Mouse (Mus musculus) cerebellum, adult (tissue): Measurements from ENCODE around the gene Zfp2.
A peak's percentile ranks its signal among the peaks of the same experiment; 100 is the strongest.

Source experiments
- ATAC-seq: cut with Nextera tagmentation; 2 replicates; pipeline ENCODE4 v1.9.2; 2017; ENCODE audit warnings: mild to moderate bottlenecking, moderate library complexity, mixed read lengths; ENCODE audit not compliant: insufficient number of reproducible peaks, low FRiP score, low TSS enrichment

Zfp2 gene

DNA sequence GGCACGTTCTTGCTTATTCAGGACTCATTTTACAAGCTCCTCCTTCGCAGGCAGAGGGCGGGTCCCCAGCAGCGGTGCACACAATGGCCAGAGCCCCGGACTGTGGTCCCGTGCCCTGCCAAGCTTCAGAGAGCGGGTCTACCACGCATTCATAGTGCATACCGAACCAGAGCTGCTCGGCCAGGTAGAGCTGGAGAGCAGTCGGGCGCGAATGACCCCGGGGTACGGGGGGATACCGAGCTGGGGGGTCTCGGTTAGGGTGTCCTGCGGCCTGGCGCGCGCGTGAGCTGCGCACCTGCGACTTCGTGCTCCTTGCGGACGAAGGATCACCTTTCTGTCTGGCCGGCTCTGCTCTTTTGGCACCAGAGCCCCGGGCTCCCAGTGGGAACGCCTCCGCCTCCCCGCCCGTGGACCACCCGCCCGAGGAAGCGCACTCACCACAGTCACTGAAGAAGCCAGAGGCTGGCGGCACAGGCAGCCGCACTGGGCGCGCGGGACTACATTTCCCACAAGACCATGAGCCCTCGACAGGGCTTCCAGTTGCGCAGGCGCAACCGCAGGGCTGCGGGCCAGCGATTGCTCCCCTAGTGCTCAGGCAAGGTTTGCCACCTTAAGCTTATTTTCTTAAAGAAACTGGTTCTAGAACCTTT lies at the start of gene Zfp2:
Gene Zfp2 (minus strand): TSS at position 495 of the 650 bp plus-strand sequence.
- peak; percentile 99 for ATAC-seq

- ATAC-seq = no peak
Measured at GRCm38 (mm10) chr11:50964886-50965285, 48.9 kb upstream of the Zfp2 start.

GRCm38 (mm10) chr11:50953665-50954064 lies 37.7 kb upstream of the Zfp2 start, which contains the start of gene Prop1:
Prop1 (minus strand) TSS chr11:50953765.
- no peak for ATAC-seq

GRCm38 (mm10) chr11:50952290-50952689 lies 36.3 kb upstream of the Zfp2 start:
- ATAC-seq = no peak

DNA sequence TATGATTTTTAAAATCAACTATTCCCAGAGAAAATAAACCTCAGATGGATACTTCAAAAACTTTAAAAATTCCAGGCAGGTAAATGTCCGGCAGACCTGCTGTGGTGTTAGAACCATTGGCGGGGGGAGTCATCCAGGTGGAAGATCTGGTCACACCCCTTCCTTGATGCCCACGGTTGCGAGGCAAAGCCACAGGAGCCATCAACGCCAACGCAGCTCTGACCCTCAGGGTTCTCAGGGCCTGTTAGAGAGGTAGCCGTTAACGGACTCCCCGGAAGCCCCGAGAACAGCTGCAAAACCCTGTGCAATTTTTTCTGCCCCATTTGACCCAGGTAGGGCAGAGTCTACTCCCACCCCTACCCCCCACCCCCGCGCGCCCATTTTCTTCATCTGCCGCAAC lies 27.5 kb upstream of the Zfp2 start, which contains the start of gene 4933414I15Rik:
Gene 4933414I15Rik (minus strand): TSS at position 260 of the 400 bp plus-strand sequence.
- no peak for ATAC-seq

DNA sequence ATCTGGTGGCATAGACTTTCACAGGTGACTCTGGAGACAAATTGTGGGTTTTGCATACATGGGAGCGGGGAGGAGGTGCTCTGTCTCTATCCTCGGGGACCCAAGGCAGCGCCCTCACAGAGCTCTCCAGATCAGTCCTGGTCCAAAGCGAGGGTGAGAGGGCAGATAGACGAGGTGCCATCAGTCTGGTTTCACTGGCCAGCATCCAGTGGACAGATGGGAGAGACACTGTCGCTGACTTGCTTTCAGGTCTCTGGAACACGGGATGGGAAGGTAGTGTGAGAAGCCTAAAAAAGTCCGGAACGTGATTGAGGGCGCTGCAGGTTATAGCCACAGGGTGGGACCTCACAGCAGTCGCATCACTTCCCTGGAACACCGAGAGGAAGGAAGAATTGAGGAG lies 26.4 kb upstream of the Zfp2 start:
- no peak for ATAC-seq

DNA sequence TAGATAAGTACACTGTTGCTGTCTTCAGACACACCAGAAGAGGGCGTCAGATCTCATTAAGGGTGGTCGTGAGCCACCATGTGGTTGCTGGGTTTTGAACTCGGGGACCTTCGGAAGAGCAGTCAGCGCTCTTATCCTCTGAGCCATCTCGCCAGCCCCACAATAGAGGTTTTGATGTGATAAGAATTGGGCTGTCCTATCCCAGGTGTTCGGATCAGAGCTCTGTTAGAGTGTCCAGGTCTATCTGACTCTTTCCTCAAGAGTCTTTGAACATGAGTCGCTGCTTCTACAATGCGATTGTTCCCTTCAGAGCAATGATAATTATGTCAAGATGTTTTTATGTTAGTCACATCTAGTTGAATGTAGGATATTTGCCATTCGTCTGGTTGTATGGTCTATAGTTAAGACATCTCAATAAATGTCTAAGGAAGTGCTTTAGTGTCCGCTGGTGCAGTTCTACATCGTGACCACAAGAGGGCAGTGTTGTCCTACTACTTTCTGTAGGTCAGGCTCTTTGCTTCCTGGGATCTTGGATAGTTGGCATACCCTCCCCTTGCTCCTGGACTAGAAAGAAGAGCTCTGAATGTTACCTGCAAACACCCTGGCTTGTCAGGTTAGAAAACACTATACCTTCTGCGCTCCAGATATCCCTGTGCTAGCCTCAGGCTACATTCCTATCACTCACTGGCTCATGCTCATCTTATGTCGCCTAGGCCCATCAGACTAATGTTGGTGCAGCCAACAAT lies 23.8 kb upstream of the Zfp2 start:
- ATAC-seq = peak; percentile 40; the same call in 1 of the 2 replicates

DNA sequence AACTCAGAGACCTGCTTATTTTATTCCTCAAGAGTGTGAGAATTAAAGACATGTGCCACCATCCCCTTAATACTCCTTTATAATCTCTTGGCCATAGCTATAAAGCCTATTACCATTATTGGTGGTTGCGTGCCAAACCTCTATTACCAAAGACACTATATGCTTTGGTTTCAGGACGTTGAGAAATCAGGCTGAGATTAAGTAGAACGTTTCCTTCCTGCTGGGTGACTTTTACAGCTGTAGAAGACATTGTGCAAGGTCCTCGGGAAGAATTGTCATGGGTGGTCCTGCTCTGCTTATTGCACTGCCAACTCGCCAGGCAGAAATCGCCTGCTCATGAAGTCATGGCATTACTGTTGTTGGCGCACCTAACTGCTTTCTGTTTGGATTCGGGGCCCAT lies 22.5 kb upstream of the Zfp2 start:
- no peak for ATAC-seq

DNA sequence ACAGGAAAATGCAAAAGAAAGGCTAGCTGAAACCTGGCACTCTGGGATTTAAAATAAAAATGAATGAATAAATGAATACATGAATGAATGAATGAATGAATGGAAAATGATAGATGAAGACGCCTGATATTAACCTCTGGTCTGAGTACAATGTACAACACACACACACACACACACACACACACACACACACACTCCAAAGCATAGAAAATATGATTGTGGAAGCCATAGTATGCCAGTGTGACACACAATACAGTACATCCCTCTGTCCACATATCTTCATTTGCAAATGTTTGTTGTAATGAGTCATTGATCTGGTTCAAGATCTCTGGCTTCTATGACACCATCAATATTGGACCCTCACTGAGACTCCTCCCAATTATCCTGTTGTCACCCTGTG lies 16.1 kb upstream of the Zfp2 start:
- no peak for ATAC-seq

DNA sequence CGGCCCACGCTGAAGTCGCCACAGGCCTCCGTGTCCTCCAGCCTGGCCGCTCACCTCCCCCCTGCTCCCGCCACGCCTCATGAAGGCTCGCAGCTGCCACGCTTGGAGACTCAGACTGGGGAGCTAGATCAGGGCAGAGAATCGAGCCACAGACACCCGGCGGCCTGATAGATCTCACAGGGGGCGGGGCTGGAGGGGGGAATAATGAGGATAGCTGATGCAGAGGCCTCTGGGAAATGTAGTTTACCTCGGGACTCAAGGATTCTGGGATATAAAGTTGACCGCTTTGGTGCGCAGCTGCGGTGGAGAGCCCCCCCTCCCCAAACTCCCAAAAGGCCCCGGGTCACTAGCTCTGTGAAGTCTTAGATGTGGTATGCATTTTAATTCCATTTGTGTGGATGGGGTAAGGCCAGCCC lies 15.5 kb upstream of the Zfp2 start, which contains the start of gene Zfp354b:
Gene Zfp354b (minus strand): TSS at position 183 of the 416 bp plus-strand sequence.
- peak; percentile 96 for ATAC-seq

DNA sequence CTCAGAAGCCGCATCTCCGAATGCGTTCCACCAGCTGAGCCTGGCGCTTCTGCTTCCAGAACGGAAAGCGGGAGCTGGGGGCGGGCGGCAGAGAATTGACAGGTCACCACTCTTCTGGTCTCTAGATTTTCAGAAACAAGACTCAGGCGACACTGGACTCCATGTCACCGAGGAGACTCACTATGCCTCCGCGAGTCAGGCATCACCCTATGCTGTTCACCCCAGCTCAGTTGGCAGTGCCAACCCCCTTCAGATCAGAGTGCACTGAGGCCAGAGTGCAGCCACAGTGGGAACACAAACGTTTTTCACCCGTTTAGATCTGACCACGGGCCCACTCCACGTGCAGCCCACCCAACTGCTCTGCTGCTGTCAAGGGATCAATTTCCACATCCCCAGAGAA lies 15.1 kb upstream of the Zfp2 start:
- ATAC-seq = peak; percentile 41

DNA sequence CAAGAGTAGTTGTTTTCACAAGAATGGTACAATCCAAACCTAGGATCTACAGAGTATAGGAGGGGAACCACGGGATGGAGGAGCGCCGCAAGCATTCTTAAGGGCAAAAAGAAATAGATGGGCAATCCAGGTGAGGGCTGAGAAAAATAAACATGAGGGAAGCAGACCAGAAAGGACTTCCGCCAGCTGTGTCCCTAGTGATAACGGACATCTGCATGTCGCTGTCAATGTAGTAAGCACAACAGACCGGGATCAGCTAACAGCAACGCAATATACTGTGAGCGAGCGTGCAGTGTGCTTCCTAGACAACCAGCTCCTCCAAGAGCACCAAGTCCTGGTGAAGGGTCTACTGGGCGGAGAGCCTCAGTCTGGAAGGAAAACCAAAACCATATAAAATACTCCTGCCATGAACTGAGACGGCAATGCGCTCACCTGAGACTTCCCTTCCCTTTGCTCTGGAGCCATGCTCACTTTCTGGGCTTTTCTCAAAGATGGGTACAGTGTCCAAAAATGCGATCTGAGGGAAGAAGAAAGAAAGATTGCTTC lies 14.6 kb upstream of the Zfp2 start:
- no peak for ATAC-seq

- no peak for ATAC-seq
Measured at GRCm38 (mm10) chr11:50914461-50914860, 1.5 kb downstream of the Zfp2 start.

GRCm38 (mm10) chr11:50913301-50913700 lies 2.7 kb downstream of the Zfp2 start:
- ATAC-seq = no peak

- ATAC-seq = no peak
Measured at GRCm38 (mm10) chr11:50908136-50908535, 7.8 kb downstream of the Zfp2 start.

DNA sequence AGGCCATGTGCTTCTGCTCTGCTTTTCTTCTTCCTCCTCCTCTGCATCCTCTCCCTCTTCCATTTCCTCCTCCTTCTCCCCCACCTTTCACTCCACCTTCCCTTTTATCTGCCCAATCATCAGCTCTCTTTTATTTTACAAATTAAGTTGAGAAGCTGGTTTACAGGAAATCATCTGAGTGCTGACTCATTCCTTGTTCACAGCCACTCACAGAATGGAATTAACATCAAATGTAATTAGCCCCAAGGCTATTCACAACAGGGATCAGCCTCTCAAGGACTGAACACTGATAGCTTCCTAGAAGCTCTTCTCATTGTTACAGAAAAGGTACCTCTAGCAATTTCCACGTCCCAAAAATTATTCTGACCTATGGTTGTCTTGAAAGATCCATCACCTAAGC lies 18.6 kb downstream of the Zfp2 start:
- no peak for ATAC-seq

- no peak for ATAC-seq
Measured at GRCm38 (mm10) chr11:50892441-50892840, 23.5 kb downstream of the Zfp2 start.

DNA sequence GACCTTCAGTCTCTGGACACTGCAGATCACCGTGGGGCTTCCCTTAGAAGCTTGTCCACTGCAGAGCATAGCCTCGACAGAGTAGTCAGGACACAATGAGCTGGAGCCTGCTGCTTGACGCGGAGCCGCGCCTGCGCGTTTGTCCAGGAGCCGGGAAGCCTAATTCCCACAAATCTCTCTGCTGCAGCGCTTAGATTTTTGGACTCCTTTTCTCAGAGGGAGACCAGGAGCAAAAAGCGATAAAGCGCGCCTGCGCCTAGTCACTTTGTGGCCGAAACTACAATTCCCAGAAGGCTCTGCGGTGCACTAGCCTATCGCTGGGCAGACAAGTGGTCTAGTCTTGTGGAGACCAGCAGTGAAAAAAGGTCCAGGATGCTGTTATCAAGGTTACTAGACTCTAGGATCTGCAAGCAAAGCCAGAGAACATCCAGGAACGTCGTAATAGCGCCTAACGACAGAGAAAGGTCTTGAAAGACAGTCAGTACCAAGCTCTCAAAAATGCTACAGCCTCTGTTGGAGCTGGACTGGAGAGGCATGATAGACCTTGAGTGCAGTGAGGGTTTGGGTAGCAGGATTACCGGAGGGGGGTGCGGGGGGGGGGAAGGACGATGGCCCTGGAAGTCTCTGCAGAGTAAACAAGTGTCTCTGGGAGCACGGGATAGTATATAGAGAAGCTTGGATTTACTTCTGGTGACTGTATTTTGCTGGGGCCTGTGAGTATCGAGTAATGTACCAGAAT lies 28.4 kb downstream of the Zfp2 start, which contains the start of gene Zfp454:
Gene Zfp454 (minus strand): TSS at position 262 of the 739 bp plus-strand sequence.
- peak; percentile 96 for ATAC-seq

- no peak for ATAC-seq
Measured at GRCm38 (mm10) chr11:50886933-50887293, 29.1 kb downstream of the Zfp2 start.

DNA sequence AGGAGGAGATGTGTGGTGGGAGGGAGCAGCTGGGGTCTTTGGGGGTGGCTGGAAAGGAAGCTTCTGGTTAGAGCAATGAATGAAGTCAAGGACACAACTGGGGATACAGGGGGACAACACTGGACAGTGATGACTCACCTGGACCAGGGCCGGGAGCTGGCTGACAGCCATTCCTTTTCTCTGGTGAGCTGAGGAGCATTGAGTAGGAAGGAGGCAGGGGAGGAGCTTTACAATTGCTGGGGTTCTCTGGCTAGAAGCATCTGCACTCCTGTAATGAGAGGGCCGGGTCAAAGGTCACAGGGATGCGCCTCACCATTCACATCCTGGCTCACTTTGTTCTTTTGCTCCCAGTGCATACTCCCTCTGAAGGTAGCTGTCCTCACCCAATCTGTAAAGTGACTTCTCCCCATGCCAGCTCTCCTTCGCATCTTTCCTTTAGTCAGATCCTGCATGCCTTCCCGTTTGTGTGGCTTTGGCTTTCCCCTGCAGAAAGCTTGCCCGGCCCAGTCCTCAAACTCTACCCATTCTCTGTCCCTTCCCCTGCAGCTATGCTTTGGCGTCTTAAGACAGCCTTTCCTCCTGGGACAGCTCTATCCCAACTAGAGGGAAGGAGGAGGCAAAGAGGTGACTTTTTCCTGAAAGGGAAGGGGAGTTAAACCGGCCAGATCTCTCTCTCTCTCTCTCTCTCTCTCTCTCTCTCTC lies 29.6 kb downstream of the Zfp2 start:
- ATAC-seq = no peak
